Mouse (Mus musculus) lung, postnatal 0 days (tissue): ENCODE measurements around the gene Bloc1s5.

Experiments
- CTCF ChIP-seq: IDR thresholded peaks from 2 replicates; pipeline ENCODE4 v1.5.1; 2016; ENCODE audit warnings: antibody characterized with exemption, mild to moderate bottlenecking
- EP300 ChIP-seq: IDR thresholded peaks from 2 replicates; pipeline ENCODE4 v1.6.1; 2016; ENCODE audit warnings: antibody characterized with exemption, mild to moderate bottlenecking, control low read depth

GRCm38 (mm10) chr13:38602966-38603365 lies 31.9 kb downstream of the Bloc1s5 start:
- TF ChIP-seq CTCF (no peak), EP300 (no peak)
